Mouse (Mus musculus): ENCODE data around the gene Krt81. TPM values are rescaled to one million over a fixed set of nuclear protein-coding genes. Genes with fewer than 3 reads are reported as not detected.

Gene Krt81
- polyA plus RNA-seq, 1 experiment from 2014 or later: not detected

DNA sequence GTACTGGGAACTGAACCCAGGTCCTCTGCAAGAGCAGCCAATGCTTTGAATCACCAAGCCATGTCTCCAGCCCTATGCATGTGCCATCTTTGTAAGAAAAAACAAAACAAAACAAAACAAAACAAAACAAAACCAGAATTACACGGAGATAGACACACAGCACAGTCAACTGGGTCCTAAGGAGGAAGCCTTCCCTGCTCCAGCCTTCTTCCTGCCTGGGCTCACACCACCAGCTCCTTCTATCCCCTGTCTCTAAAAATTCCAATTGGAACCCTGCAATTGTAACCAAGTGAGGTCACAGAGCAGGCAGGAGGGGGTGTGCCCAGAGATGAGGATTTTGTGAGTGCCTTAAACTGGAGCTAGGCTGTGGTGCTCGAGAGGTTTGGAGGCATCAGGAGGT is 16.1 kb downstream of the Krt81 start, which contains the start of gene Krt88:
Gene Krt88 (plus strand): TSS at position 301 of the 400 bp plus-strand sequence.
- DNase-seq (ENCODE audit: low spot score) (no peak), ATAC-seq (replicated peaks; ENCODE audit: insufficient number of reproducible peaks, low FRiP score, low TSS enrichment, low read depth) (no peak)
- no peaks in the 10 kb centered on the region for H3K27me3 ChIP-seq (ENCODE audit: control insufficient read depth, insufficient read depth, low read length)
- no peak within 1 kb of the TSS for H3K4me2 ChIP-seq (ENCODE audit: low read depth, low read length)
- no peaks in the 10 kb centered on the region for H3K36me3 ChIP-seq (replicated peaks; ENCODE audit: control insufficient read depth, insufficient read depth, low read depth, low read length)
- H3K9me3 ChIP-seq (replicated peaks; ENCODE audit: control insufficient read depth, low read length): no peaks in the 10 kb centered on the region
- H3K9ac ChIP-seq (replicated peaks; ENCODE audit: low read length): no peak within 1 kb of the TSS
- WGBS: 73% methylated on average over 2 of the region's 2 CpGs
- H3K4me3 ChIP-seq (ENCODE audit: low read depth, low read length): no peak within 1 kb of the TSS
- H3K4me1 ChIP-seq (ENCODE audit: control insufficient read depth, insufficient read depth, low read length): no peaks in the 10 kb centered on the region
- no peak within 1 kb of the TSS for H3K27ac ChIP-seq (replicated peaks; ENCODE audit: low read depth, low read length)

DNA sequence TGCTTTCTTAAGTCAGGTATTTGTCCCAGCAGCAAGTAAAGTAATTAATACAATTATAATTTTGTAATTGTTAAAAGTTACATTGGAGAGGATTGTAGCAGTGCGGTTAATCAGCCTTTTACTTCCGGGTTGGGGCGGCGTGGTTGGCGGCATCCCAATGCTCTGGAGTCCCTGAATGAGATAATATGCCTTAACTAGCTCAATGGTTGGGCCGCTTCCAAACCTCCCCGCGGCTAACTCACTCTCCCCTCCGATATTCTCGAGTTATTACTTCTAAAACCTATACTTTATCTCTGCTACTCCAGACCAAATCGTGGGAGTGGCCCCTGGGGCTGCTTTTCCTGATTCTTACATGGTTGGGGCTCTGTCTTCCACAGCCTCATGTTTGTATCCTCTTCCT is 17.0 kb downstream of the Krt81 start:
- no peak overlapping the region for H3K4me2 ChIP-seq (ENCODE audit: low read depth, low read length)
- 80% methylated on average over 11 of the region's 11 CpGs for WGBS
- H3K36me3 ChIP-seq (replicated peaks; ENCODE audit: control insufficient read depth, insufficient read depth, low read depth, low read length): no peaks in the 10 kb centered on the region
- no peak overlapping the region for H3K27ac ChIP-seq (replicated peaks; ENCODE audit: low read depth, low read length)
- DNase-seq (ENCODE audit: low spot score): no peak
- no peak overlapping the region for H3K9ac ChIP-seq (replicated peaks; ENCODE audit: low read length)
- H3K27me3 ChIP-seq (ENCODE audit: control insufficient read depth, insufficient read depth, low read length): no peaks in the 10 kb centered on the region
- H3K9me3 ChIP-seq (replicated peaks; ENCODE audit: control insufficient read depth, low read length): no peaks in the 10 kb centered on the region
- no peak for ATAC-seq (replicated peaks; ENCODE audit: insufficient number of reproducible peaks, low FRiP score, low TSS enrichment, low read depth)
- no peak overlapping the region for H3K4me3 ChIP-seq (ENCODE audit: low read depth, low read length)
- no peaks in the 10 kb centered on the region for H3K4me1 ChIP-seq (ENCODE audit: control insufficient read depth, insufficient read depth, low read length)

DNA sequence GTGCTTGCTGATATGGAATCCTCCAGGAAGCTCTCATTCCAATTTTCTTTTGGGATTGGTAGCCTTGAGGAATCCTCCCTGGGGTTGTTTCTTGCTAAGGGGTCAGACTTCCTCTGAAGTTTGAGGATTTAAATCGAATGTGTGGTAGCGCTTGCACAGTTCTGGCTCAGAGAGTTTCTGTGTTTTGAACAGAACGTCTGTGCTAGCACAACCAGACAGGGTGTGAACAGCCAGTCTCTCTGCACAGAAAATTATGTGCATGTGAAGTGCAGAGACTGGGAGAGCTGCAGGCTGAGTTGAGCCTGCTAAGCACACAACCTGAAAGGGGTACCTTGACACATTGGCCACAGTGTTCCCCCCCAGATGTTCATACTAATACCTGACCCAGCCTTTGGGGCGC is 22.7 kb downstream of the Krt81 start:
- H3K27me3 ChIP-seq (ENCODE audit: control insufficient read depth, insufficient read depth, low read length): peaks cover 17% of the 10 kb centered on the region
- no peaks in the 10 kb centered on the region for H3K9me3 ChIP-seq (replicated peaks; ENCODE audit: control insufficient read depth, low read length)
- H3K27ac ChIP-seq (replicated peaks; ENCODE audit: low read depth, low read length): no peak overlapping the region
- 73% methylated on average over 4 of the region's 4 CpGs for WGBS
- ATAC-seq (replicated peaks; ENCODE audit: insufficient number of reproducible peaks, low FRiP score, low TSS enrichment, low read depth) (no peak), DNase-seq (ENCODE audit: low spot score) (no peak)
- H3K36me3 ChIP-seq (replicated peaks; ENCODE audit: control insufficient read depth, insufficient read depth, low read depth, low read length): no peaks in the 10 kb centered on the region
- H3K4me1 ChIP-seq (ENCODE audit: control insufficient read depth, insufficient read depth, low read length): no peaks in the 10 kb centered on the region
- H3K9ac ChIP-seq (replicated peaks; ENCODE audit: low read length): no peak overlapping the region
- no peak overlapping the region for H3K4me2 ChIP-seq (ENCODE audit: low read depth, low read length)
- H3K4me3 ChIP-seq (ENCODE audit: low read depth, low read length): no peak overlapping the region

DNA sequence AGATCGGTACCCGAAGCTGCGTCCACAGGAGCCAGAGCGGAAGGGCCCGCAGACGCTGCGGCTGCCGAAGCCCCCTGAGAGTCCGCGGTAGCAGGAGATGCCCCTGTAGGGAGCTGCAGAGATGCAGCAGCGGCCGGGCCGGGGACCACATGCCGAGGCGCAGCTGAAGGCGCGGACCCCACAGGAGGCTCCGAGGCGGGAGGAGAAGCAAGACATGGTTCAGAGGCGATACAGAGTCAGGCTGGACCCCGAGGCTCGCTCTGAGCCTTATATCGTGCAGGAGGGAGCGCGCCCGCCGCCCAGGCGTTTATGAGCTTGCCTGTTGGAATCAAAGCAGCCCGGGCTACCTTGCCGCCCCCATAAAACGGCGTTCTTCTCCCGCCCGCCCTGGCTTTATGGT is 25.0 kb downstream of the Krt81 start, which contains the start of gene Krt87:
Gene Krt87 (minus strand): TSS at position 250 of the 400 bp plus-strand sequence.
- H3K4me2 ChIP-seq (ENCODE audit: low read depth, low read length): peak within 1 kb of the TSS; percentile 46
- H3K27me3 ChIP-seq (ENCODE audit: control insufficient read depth, insufficient read depth, low read length): peaks cover 17% of the 10 kb centered on the region
- peak within 1 kb of the TSS; percentile 18 for H3K4me3 ChIP-seq (ENCODE audit: low read depth, low read length)
- H3K36me3 ChIP-seq (replicated peaks; ENCODE audit: control insufficient read depth, insufficient read depth, low read depth, low read length): no peaks in the 10 kb centered on the region
- no peaks in the 10 kb centered on the region for H3K9me3 ChIP-seq (replicated peaks; ENCODE audit: control insufficient read depth, low read length)
- WGBS: 1% methylated on average over 34 of the region's 34 CpGs
- no peak within 1 kb of the TSS for H3K27ac ChIP-seq (replicated peaks; ENCODE audit: low read depth, low read length)
- H3K4me1 ChIP-seq (ENCODE audit: control insufficient read depth, insufficient read depth, low read length): no peaks in the 10 kb centered on the region
- DNase-seq (ENCODE audit: low spot score) (peak; percentile 39), ATAC-seq (replicated peaks; ENCODE audit: insufficient number of reproducible peaks, low FRiP score, low TSS enrichment, low read depth) (peak; percentile 52; the same call in 1 of the 2 replicates)
- peak within 1 kb of the TSS; percentile 37; the same call in 1 of the 2 replicates for H3K9ac ChIP-seq (replicated peaks; ENCODE audit: low read length)

DNA sequence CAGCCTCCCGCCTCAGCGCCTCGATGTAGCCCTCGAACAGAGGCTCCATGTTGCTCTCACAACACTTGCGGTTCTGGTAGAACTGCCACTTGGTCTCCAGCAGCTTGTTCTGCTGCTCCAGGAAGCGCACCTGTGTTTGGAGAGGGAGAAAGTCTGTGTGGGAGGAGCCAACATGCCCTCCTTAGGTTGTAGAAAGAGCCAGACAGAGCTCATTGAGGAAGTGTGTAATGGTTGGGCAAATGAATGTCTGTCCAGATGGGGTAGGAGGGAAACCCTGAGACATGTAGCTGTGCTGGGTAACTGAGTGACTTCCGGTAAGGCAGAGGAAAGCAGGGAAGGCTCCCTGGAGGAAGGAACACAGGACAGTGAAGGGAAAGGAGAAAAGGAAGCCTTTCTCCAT is 26.9 kb downstream of the Krt81 start:
- Histone ChIP-seq H3K9ac (replicated peaks; ENCODE audit: low read length) (no peak overlapping the region), H3K4me2 (ENCODE audit: low read depth, low read length) (no peak overlapping the region), H3K9me3 (replicated peaks; ENCODE audit: control insufficient read depth, low read length) (no peaks in the 10 kb centered on the region), H3K27me3 (ENCODE audit: control insufficient read depth, insufficient read depth, low read length) (peaks cover 17% of the 10 kb centered on the region), H3K36me3 (replicated peaks; ENCODE audit: control insufficient read depth, insufficient read depth, low read depth, low read length) (no peaks in the 10 kb centered on the region), H3K4me1 (ENCODE audit: control insufficient read depth, insufficient read depth, low read length) (no peaks in the 10 kb centered on the region), H3K27ac (replicated peaks; ENCODE audit: low read depth, low read length) (no peak overlapping the region), H3K4me3 (ENCODE audit: low read depth, low read length) (no peak overlapping the region)
- no peak for DNase-seq (ENCODE audit: low spot score)
- WGBS: 87% methylated on average over 7 of the region's 7 CpGs
- ATAC-seq (replicated peaks; ENCODE audit: insufficient number of reproducible peaks, low FRiP score, low TSS enrichment, low read depth): no peak

DNA sequence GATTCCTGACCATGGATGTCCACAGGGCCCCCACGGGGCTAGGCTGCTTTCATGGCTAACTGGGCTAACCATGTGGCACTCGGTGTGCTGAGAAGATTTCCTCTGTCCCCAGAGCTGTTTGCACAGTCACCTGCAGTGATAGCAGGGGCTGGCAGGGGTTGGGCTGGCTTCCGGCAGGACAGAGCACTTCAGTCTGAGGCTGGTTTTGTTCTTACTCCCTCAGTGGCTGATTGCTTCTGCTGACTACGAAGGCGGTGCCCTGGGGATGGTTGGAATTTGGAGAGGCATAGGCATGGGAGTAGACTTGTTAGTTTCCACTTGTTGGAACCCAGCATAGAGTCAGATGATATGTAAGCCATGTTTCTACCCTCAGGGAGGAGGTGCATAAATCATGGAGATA is 38.6 kb downstream of the Krt81 start:
- H3K9me3 ChIP-seq (replicated peaks; ENCODE audit: control insufficient read depth, low read length): no peaks in the 10 kb centered on the region
- 14% methylated on average over 5 of the region's 5 CpGs for WGBS
- H3K4me3 ChIP-seq (ENCODE audit: low read depth, low read length): no peak overlapping the region
- no peak overlapping the region for H3K4me2 ChIP-seq (ENCODE audit: low read depth, low read length)
- no peaks in the 10 kb centered on the region for H3K36me3 ChIP-seq (replicated peaks; ENCODE audit: control insufficient read depth, insufficient read depth, low read depth, low read length)
- H3K9ac ChIP-seq (replicated peaks; ENCODE audit: low read length): no peak overlapping the region
- H3K27me3 ChIP-seq (ENCODE audit: control insufficient read depth, insufficient read depth, low read length): no peaks in the 10 kb centered on the region
- ATAC-seq (replicated peaks; ENCODE audit: insufficient number of reproducible peaks, low FRiP score, low TSS enrichment, low read depth) (no peak), DNase-seq (ENCODE audit: low spot score) (no peak)
- H3K27ac ChIP-seq (replicated peaks; ENCODE audit: low read depth, low read length): no peak overlapping the region
- no peaks in the 10 kb centered on the region for H3K4me1 ChIP-seq (ENCODE audit: control insufficient read depth, insufficient read depth, low read length)

DNA sequence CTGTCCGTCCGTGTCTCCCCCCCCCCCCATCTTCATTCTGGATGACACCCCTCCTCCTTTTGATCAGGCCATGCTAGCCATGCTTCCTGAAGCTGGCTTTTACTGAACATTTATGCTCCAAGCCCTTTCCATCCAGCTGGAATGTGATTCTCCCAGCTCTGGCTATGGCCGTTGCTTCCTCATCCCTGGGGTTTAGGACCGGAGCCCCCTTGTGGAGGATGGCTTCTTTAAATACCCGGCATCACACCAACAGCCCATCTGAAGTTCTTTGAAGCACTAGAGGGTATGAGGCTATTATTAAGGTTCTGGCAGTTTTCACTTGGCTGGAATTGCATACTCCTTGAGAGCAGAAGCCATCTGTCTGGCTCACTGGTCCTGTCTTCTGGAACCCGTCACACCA is 42.6 kb downstream of the Krt81 start:
- Histone ChIP-seq H3K9ac (replicated peaks; ENCODE audit: low read length) (no peak overlapping the region), H3K4me3 (ENCODE audit: low read depth, low read length) (no peak overlapping the region), H3K4me1 (ENCODE audit: control insufficient read depth, insufficient read depth, low read length) (no peaks in the 10 kb centered on the region), H3K9me3 (replicated peaks; ENCODE audit: control insufficient read depth, low read length) (no peaks in the 10 kb centered on the region), H3K4me2 (ENCODE audit: low read depth, low read length) (no peak overlapping the region), H3K36me3 (replicated peaks; ENCODE audit: control insufficient read depth, insufficient read depth, low read depth, low read length) (no peaks in the 10 kb centered on the region), H3K27me3 (ENCODE audit: control insufficient read depth, insufficient read depth, low read length) (no peaks in the 10 kb centered on the region), H3K27ac (replicated peaks; ENCODE audit: low read depth, low read length) (no peak overlapping the region)
- WGBS: 57% methylated on average over 6 of the region's 6 CpGs
- ATAC-seq (replicated peaks; ENCODE audit: insufficient number of reproducible peaks, low FRiP score, low TSS enrichment, low read depth) (no peak), DNase-seq (ENCODE audit: low spot score) (peak; percentile 40)

DNA sequence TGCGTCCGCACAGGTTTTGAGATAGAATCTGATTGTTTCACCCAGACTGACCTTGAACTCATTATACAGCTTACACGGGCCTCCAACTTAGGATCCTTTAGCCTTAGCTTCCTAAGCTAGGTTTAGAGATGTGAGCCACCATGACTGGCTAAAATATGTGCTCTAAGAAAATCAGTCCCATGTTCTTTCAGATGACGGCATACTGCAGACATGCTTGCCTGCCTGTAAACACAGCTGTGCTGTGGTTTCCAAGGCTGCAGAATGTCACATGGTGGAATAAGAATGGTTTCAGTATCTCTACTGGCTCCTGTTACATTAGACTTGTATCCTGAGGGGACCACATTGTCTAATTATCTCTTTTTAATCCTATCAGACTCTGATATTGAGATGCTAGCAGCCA is 44.6 kb downstream of the Krt81 start:
- 87% methylated on average over 4 of the region's 4 CpGs for WGBS
- H3K27ac ChIP-seq (replicated peaks; ENCODE audit: low read depth, low read length): no peak overlapping the region
- H3K27me3 ChIP-seq (ENCODE audit: control insufficient read depth, insufficient read depth, low read length): no peaks in the 10 kb centered on the region
- no peaks in the 10 kb centered on the region for H3K9me3 ChIP-seq (replicated peaks; ENCODE audit: control insufficient read depth, low read length)
- H3K4me3 ChIP-seq (ENCODE audit: low read depth, low read length): no peak overlapping the region
- no peak overlapping the region for H3K9ac ChIP-seq (replicated peaks; ENCODE audit: low read length)
- H3K36me3 ChIP-seq (replicated peaks; ENCODE audit: control insufficient read depth, insufficient read depth, low read depth, low read length): no peaks in the 10 kb centered on the region
- no peak overlapping the region for H3K4me2 ChIP-seq (ENCODE audit: low read depth, low read length)
- H3K4me1 ChIP-seq (ENCODE audit: control insufficient read depth, insufficient read depth, low read length): no peaks in the 10 kb centered on the region
- DNase-seq (ENCODE audit: low spot score): no peak
- no peak for ATAC-seq (replicated peaks; ENCODE audit: insufficient number of reproducible peaks, low FRiP score, low TSS enrichment, low read depth)
